Mouse (Mus musculus): Measurements from ENCODE around the gene Abcb4.
"Not testable (repeated sequence)": the region's sequence is repeated elsewhere in the genome, so short reads cannot be mapped to it uniquely, and the experiment has no call there.

Gene Abcb4

DNA sequence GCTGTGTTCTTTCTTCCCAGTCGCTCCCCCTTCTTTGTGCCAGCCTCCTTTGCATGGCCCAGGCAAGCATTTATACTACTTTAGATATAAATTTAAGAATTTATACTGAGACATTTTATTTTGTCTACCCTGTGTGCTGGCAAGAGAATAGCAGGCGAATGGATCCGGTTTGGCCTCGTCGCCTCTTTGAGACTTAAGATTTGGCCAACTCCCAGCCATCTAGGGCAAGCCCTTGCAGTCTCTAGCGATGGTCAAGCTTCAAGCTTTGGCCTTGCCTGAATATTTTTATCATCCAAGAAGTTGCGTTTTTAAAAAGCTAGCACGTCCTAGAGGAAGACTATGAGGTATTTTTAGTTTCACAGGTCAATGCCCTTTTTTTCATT lies 104.0 kb downstream of the Abcb4 start:
- no peak for DNase-seq (ENCODE audit: low spot score in 2 of 2)

DNA sequence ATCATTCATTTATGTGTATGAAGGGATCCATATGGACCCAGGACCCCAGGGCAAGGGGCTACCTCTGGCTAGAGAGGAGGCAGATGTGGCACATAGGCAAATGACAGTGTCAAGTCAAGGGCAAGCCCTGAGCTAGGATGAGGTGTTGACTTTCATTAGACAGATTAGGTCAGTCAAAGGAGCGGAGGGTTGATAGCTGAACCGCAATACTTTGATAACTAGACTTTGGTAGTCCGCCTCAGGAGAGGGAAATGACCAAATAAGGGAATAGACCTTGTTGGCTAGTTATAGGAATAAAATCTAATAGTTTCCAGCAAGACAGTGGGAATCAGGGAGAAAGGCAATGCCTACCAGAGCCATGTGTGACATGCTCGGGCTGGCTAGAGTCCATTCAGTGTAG lies 105.6 kb downstream of the Abcb4 start:
- no peak for DNase-seq (ENCODE audit: low spot score in 2 of 2)

DNA sequence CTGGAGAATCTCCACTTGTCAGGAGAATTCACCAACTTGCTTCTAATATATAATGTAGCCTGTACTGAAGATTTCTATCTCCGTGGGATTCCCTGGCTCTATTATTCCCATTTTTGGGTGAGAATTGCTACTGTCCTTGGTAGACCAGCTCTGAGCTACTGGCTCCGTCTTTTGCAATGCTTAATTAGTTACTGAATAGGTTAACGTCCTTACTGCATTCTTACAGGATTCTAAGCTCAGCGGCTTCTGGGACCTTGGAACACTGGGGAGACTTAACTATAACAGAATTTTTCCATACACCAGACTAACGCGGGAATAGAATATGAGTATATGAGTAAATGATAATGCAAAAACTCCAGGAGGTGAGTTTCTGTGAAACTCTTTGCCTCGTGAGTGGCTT lies 106.5 kb downstream of the Abcb4 start:
- DNase-seq (ENCODE audit: low spot score in 2 of 2), result not testable (repeated sequence)

DNA sequence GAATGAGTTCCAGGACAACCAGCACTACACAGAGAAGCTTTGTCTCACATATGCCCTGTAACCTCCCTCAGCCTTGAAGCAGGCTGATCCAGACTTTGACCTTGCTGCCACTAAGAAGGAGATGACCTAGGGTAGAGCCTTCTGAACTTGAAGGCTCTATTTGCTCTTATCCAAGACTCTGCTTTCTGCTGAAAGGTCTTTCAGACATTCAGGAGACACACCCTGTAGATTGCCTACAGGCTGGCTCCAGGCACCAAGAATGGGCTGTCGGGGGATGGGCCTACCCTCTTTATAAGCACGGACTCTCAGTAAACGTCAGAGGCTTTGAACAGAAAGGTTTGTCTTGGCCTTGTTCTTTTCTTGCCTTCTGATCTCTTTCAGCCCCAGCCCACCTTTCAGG lies 113.1 kb downstream of the Abcb4 start:
- DNase-seq (ENCODE audit: low spot score in 2 of 2), result not testable (repeated sequence)
